Mouse (Mus musculus): Measurements from ENCODE around the gene Setd2. TPM values are rescaled to one million over a fixed set of nuclear protein-coding genes. Genes with fewer than 3 reads are reported as not detected.

Gene Setd2
- total RNA-seq, 2 experiments from 2014 or later, result 168 to 189 TPM

- no peak for ATAC-seq (replicated peaks; ENCODE audit: low FRiP score, low TSS enrichment, poor library complexity, severe bottlenecking)
These were observed 88.3 kb downstream of the Setd2 start for GRCm38 (mm10) chr9:110620685-110621084.

- ATAC-seq (replicated peaks; ENCODE audit: low FRiP score, low TSS enrichment, poor library complexity, severe bottlenecking), result no peak
These were observed 90.3 kb downstream of the Setd2 start for GRCm38 (mm10) chr9:110622621-110623219.

DNA sequence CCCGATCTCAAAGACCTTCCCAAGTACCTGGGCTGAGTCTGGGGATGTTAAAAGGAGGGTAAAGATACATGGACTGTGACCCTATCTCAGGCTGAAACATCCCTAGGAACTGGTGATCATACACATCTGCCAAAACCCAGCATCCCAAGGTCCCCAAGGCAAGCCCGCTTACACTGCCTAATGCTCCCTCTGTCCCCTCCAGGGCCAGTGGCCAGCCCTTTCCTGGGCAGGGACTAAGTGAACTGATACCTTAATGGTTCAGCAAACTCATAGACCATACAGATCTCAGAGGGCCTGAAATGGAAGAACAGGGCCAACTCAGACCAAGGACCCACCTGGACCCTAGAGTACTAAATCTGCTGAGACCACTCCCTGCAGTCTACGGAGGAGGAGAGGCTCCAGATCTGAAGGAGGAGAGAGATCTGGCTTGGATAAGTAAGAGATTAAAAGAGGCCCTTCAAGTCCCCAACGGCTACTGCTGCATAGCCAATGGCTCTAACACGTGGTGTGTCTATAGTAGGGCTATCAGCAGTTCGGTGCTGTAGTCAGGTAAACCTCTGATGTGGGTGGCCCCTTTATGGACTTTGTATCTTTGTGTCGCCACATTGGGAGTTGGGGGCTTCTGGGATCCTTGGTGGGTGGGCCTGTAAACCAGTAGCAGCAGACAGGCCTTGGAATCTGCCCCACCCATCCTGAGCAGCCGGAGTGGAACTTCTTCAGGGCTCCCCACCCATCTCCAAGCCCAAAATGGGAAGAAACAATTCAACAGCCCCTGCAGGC, 91.2 kb downstream of the Setd2 start:
- no peak for ATAC-seq (replicated peaks; ENCODE audit: low FRiP score, low TSS enrichment, poor library complexity, severe bottlenecking)

DNA sequence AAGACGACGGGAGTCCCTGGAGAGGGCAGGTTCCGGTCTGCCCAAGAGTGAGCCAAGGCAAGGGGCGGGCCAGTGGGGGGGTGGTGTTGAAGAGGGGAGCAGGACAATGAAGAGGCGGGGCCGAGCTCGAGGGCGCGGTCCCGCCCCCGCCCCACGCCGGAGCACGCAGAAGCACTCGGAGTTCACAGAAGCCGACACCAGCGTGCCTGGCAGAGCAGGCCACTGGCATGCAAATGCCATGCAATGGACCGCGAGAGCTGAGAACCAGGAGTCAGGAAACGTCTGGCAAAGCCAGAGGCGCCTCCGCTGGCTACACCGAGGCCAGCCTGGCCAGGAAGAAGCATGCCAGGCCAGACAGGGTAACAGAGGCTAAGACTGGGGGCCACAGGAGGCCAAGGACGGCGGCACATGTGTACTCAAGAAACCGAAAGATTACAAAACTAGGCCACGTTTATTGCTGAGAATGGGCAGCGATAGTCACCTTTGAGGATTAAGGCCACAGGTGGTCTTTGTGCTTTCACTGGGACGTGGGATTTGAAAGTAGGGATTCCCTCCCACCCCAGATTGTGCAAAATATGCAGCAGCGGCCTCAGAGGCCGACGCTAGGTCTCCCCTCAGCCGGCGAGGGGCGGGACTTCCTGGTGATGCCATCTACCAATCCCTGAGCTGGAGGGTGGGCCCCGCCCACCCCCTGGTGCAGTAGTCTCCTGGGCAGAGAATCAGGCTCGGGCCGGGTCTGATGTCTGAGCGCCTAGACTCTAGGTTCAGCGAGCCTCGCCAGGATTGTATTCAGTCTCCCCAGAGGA, 92.2 kb downstream of the Setd2 start, which contains the start of gene Nradd:
Gene Nradd (minus strand): TSS at position 92 of the 806 bp plus-strand sequence.
- peak; percentile 82 for ATAC-seq (replicated peaks; ENCODE audit: low FRiP score, low TSS enrichment, poor library complexity, severe bottlenecking)

GRCm38 (mm10) chr9:110625350-110625908, 93.0 kb downstream of the Setd2 start:
- ATAC-seq (replicated peaks; ENCODE audit: low FRiP score, low TSS enrichment, poor library complexity, severe bottlenecking), result no peak

- ATAC-seq (replicated peaks; ENCODE audit: low FRiP score, low TSS enrichment, poor library complexity, severe bottlenecking), result no peak
These were observed 97.8 kb downstream of the Setd2 start for GRCm38 (mm10) chr9:110630171-110630570.

- ATAC-seq (replicated peaks; ENCODE audit: low FRiP score, low TSS enrichment, poor library complexity, severe bottlenecking), result no peak; the same call in 1 of the 2 replicates
These were observed 98.8 kb downstream of the Setd2 start for GRCm38 (mm10) chr9:110631191-110631590.

DNA sequence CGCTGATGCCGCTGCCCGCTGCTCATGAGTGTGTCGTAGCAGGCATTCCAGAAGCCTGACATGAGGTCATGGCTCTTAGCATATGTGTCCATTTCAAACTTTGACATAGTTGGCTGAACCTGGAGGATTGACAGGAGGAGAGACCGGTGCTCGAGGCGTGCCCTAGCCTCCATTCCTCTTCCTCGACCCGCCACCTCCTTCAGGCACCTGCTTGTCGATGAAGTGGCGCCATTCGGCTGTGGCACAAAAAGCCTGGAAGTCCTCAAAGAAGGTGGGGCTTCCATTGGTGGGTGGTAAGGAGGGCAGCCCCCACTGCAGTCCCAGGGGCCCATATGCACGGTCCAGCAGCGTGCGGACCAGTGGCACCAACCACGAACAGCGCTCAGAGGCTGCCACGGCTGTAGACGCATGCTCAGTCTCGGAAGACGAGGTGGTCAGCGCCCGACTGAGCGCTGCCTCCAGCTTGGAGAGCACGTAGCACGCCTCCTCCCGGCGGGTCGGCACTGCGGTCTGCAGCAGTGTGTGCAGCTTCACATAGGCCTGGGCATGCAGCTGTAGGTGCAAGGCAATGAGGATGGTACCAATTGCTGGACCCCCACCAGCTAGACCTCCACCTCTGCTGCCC, 99.4 kb downstream of the Setd2 start:
- no peak for ATAC-seq (replicated peaks; ENCODE audit: low FRiP score, low TSS enrichment, poor library complexity, severe bottlenecking)

GRCm38 (mm10) chr9:110632671-110633070, 100.3 kb downstream of the Setd2 start:
- no peak for ATAC-seq (replicated peaks; ENCODE audit: low FRiP score, low TSS enrichment, poor library complexity, severe bottlenecking)

GRCm38 (mm10) chr9:110633882-110634281, 101.5 kb downstream of the Setd2 start:
- ATAC-seq (replicated peaks; ENCODE audit: low FRiP score, low TSS enrichment, poor library complexity, severe bottlenecking), result no peak

DNA sequence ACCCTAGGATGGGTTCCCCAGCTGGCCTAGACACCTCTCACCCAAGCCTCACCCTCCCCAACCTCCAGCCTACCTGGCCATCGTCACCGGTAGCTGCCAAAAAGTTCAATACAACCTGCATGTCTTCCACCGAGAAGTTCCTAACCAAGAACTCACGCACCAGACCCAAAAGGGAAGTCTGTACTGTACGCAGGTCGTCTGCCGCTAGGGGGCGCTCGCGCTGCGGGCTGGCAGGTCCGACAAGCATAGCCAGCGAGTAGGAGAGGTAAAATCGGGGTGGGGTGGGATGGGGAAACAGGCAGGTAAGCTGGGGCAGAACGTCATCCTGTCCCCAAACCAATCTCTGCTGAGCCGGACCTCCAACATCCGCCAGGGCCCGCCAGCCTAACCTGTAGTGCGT, 102.8 kb downstream of the Setd2 start:
- ATAC-seq (replicated peaks; ENCODE audit: low FRiP score, low TSS enrichment, poor library complexity, severe bottlenecking), result 0 out of 2 replicates have a peak, but pooled peaks have one; percentile 46

DNA sequence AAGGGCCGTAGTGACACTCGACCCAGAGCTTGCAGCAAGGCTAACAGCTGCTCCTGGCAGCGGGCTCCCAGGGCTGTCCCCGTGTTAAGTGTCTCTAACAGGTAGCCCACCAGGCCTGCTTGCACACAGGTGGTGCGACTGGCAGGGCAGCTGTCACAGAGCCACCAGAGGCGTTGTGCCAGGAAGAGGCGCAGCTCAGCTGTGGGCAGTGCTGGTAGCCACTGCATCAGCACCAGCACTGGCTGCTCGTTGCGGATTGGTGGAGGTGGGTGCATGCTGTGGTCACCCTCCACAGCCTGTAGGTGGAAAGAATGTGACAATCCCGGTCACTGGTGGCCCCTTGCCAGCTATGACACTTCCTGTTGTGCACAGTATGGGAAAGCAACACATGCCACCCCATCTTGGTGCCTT, 106.2 kb downstream of the Setd2 start:
- ATAC-seq (replicated peaks; ENCODE audit: low FRiP score, low TSS enrichment, poor library complexity, severe bottlenecking), result no peak

- ATAC-seq (replicated peaks; ENCODE audit: low FRiP score, low TSS enrichment, poor library complexity, severe bottlenecking), result no peak
These were observed 108.6 kb downstream of the Setd2 start for GRCm38 (mm10) chr9:110641006-110641405.

GRCm38 (mm10) chr9:110642812-110643524, 110.6 kb downstream of the Setd2 start:
- ATAC-seq (replicated peaks; ENCODE audit: low FRiP score, low TSS enrichment, poor library complexity, severe bottlenecking), result no peak

GRCm38 (mm10) chr9:110643787-110644186, 111.4 kb downstream of the Setd2 start:
- no peak for ATAC-seq (replicated peaks; ENCODE audit: low FRiP score, low TSS enrichment, poor library complexity, severe bottlenecking)

DNA sequence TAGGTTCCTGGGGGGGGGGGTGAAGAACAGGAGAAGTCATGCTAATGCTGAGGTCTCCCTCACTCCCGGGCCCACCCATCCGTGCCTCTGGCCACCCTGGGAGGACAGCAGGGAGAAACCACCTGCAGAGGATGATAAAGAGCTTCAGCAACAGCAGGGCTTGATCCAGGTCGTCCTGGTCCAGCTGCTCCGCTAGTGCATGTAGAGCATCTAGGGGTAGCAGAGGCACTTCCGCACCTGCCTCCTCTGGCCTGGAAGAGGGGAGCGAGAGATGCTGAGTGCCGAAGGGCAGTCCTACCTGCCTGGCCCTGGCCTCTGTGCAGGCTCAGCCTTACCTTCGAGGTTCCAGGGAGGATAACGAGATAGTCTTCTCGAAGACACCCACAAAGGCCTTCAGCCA, 111.9 kb downstream of the Setd2 start:
- no peak for ATAC-seq (replicated peaks; ENCODE audit: low FRiP score, low TSS enrichment, poor library complexity, severe bottlenecking)

- peak; percentile 56 for ATAC-seq (replicated peaks; ENCODE audit: low FRiP score, low TSS enrichment, poor library complexity, severe bottlenecking)
These were observed 112.8 kb downstream of the Setd2 start for GRCm38 (mm10) chr9:110645219-110645618.

DNA sequence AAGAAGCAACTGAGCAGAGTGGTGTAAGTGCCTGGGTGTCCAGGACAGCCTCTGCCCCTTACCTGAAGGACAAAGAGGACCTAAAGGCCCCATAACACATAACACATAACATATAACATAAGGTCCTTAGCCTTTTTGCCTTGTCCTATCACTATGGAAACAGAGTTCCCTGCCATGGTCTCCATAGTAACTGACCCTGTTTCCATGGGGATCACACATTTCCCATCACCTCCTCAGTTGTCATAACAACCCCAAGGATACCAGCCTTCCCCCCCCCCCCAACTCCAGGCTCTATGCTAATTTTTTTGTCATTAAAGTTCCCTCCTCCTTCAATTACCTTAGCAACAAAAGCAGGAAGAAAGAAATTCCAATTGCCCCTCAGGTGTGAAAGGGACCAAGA, 117.4 kb downstream of the Setd2 start:
- ATAC-seq (replicated peaks; ENCODE audit: low FRiP score, low TSS enrichment, poor library complexity, severe bottlenecking), result no peak
